Mouse (Mus musculus): ENCODE data around the gene Zbtb18.

Zbtb18 gene

DNA sequence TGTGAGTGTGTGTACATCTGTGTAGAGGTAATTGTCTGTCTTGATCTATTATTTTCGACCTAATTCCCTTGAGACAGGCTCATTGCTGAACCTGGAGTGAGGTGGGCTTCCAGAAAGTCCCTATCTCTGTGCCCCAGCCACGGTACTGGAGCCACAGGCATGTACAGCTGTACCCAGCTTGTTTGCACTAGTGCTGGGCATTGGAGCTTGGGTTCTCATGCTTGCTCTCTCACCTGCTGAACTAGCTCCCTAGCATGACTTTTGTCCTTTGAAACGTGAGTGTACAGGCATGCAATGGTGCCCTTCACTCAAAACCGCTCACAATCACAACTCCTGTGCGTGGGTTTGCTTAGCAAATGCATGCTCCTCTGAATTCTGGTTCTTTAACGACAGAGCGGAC is 42.1 kb downstream of the Zbtb18 start:
- DNase-seq: no peak

DNA sequence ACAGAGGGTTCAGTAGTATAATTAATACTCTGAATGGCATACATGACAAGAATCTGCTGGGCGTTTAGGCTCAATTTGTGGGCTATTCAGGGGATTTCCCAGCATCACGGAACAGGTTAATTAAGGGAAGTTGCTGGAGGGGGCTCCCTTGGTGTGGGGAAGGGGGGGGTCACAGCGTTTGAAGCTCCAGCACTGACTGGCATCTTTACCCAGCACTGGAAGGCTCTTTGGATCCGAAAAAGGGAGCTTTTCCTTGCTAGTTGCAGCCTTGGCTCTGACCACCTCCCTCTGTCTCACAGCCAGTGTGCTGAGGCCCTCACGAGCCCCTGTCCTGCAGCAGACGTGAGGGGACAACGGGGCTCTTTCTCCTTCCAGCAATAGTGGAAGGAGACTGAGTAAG is 42.5 kb downstream of the Zbtb18 start:
- no peak for DNase-seq

DNA sequence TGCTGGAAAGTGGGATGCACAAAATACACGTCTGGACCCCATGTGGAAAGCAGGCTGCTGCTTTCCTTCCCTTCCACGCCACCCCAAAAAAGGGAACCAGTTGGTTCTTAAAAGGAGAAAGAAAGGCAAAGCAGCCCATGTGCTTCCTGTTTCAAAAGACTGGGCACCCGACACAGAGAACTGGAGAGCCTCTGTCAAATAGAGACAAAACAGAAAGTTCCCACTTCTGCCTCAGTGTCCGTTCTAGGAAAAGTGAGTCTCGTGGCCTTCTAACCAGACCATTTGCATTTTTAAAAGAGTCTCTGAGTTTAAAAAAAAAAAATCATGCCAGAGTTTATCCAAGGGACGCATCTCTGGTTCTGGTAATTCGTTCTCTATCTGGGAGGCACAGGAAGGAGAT is 47.7 kb downstream of the Zbtb18 start:
- DNase-seq: no peak

DNA sequence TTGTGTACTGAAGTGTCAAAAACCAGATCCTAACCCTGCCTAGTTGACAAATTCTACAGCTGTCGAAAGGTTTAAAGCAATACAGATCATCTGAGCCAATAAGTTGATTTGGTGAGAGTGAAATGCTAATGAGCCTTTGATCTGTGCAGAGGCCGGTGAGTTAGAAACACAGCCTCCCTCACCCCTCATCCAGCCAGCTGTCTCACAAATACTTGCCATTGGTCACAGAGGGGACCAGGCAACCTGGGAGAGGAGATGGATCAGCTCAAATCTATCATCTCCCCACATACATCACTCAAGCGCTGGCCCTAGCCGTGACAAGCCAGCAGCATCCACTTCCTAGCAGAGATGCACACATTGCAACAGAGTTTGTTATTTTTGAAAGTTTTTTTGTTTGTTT is 48.7 kb downstream of the Zbtb18 start:
- no peak for DNase-seq

DNA sequence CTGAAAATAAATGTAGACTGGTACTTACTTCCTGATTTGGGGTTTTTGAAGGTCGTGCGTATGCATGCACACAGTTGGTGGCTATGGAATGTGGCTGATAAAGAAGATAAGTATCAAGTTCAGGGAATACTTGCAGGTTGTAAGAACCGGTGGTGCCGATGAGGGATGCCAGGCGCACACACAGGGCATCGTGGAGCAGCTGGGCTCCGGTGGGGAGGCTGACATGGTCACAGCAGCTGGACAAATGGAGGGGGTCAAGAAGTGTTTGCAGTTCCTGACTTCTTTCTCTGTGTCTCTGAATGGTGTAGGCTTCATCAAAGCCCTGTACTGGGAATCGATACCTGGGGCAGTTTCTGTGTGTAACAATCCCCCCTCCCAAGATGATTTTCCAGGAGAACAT is 49.1 kb downstream of the Zbtb18 start:
- DNase-seq: no peak

DNA sequence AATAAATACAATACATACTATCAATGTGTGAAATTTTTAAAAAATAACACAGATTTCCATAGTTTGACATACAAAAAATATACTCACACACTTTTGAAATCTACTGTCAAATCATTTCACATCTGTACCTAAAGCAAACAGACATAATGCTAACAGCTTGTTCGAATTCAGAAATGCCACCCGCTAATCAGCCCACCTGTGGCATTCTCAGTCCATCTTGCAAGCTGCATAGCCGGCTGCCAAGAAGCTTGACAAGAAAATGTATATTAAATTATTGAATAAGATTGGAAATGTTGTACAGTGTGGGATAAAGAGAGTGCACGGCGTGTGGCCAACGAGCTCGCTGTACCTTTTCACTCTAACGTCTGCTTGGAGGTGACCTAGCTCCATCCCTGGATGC is 52.2 kb downstream of the Zbtb18 start:
- no peak for DNase-seq

DNA sequence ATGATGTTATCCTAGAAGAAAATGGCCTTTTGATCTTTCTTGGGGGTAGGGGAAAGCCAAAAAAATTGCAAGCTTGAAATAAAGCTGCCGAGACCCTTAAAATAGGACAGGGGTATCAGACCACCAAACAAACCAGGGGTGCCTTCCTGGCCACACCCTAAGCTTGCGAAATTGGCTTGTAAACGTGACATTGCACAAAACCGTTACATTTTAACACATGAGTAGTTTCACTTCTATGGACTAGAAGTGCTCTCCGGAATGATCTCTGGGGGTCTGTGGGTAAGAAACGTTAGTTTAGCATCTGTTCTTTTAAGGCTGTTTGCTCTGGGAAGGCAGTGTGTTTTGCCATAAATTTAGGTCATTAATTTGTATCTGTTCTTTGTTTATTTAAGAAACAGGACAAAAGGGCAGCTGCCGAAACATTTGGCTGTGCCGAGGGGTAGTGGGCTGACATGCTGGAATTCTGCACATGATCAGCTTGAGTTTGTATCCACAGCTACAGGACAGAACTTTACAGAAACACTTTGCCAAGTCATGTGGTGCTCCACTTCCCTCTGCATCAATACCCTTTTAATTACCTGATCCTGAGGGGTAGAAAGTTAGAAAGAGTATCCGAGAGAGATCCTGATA is 52.9 kb downstream of the Zbtb18 start:
- no peak for DNase-seq

Data from cerebellum, adult 18-20 months (tissue).